Comparison of ENCODE assay signal across 9 mouse cellular contexts in genomic region chr10:117130037-117130436, GRCm38 (mm10). TPM values are rescaled to one million over a fixed set of nuclear protein-coding genes. Genes with fewer than 3 reads are reported as not detected.
DNase-seq lines count a peak whose midpoint lies in the region; ATAC-seq and TF ChIP-seq lines count a peak whose summit lies in the region.
"Had no signal": no experiment of that assay in that cellular context is flagged by ENCODE, and none has a peak within 500 bp of the region (broad histone marks: within the 10 kb centered on the region; RNA-seq: fewer than 3 reads in every experiment).

No protein-coding gene starts in this region.

- DNase-seq in lung, adult 18-20 months = peak; percentile 27 to 49
- no peak for DNase-seq in lung, postnatal 4 days
- peak; percentile 41 to 47 for DNase-seq in cerebellum, adult 18-20 months
- DNase-seq in heart, postnatal 4 days = peak; percentile 49
- peak; percentile 71 for DNase-seq in lung, postnatal 36 days
- DNase-seq in forebrain, postnatal 0 days = no peak
- DNase-seq in spleen, adult 18-20 months = no peak

- 89% methylated on average over 6 of the region's 6 CpGs for WGBS in forebrain, postnatal 0 days

- no peak overlapping the region for H3K4me3 ChIP-seq in forebrain, postnatal 0 days (ENCODE audit: low read depth, low read length)
- H3K4me3 ChIP-seq: neural tube, embryonic 12.5 days had no signal

- H3K4me1 ChIP-seq in forebrain, postnatal 0 days (ENCODE audit: insufficient read depth) = no peaks in the 10 kb centered on the region

- ATAC-seq in forebrain, postnatal 0 days = no peak

- no peaks in the 10 kb centered on the region for H3K27me3 ChIP-seq in forebrain, postnatal 0 days (ENCODE audit: insufficient read depth, low read length)
- H3K27me3 ChIP-seq: neural tube, embryonic 12.5 days had no signal

- no peak overlapping the region for H3K27ac ChIP-seq in forebrain, postnatal 0 days (ENCODE audit: low read depth, low read length)
- H3K27ac ChIP-seq: macrophage; neural tube, embryonic 12.5 days had no signal

- no peak overlapping the region for H3K9ac ChIP-seq in forebrain, postnatal 0 days
- H3K9ac ChIP-seq: neural tube, embryonic 12.5 days had no signal

- H3K9me3 ChIP-seq in forebrain, postnatal 0 days (ENCODE audit: low read length) = no peaks in the 10 kb centered on the region
- H3K9me3 ChIP-seq: neural tube, embryonic 12.5 days had no signal

- H3K36me3 ChIP-seq in forebrain, postnatal 0 days (ENCODE audit: insufficient read depth) = no peaks in the 10 kb centered on the region

- H3K4me2 ChIP-seq in forebrain, postnatal 0 days (ENCODE audit: low read depth) = no peak overlapping the region
- H3K4me2 ChIP-seq: neural tube, embryonic 12.5 days had no signal

- TF ChIP-seq CTCF in forebrain, postnatal 0 days (IDR thresholded peaks at IDR 0.05; ENCODE audit: low read depth) = no peak

RNA-seq across cellular contexts. Expression of gene Frs2, which starts 18.3 kb away (rescaled TPM):
- total RNA-seq in heart, postnatal 4 days (2021) = 10 to 100 TPM; 23.5 to 25.6 TPM
- 17.0 and 28.7 TPM in 2 replicates for total RNA-seq in forebrain, postnatal 0 days (2014; rRNA removed)
- 11.3 and 17.2 TPM in 2 replicates for polyA plus RNA-seq in forebrain, postnatal 0 days (2015; fragmentation: Nextera tagmentation; extraction: Ambion mirVana)

Comparison
In these comparisons a context has a peak if more than half of its experiments do, and no peak if none do; other contexts are left out.
1. DNase-seq: peak in lung, adult 18-20 months (2 of 2), cerebellum, adult 18-20 months (2 of 2), heart, postnatal 4 days (single experiment) and lung, postnatal 36 days (single experiment); none in lung, postnatal 4 days (0 of 2), forebrain, postnatal 0 days (single experiment) and spleen, adult 18-20 months (0 of 2).